Mouse (Mus musculus): Measurements from ENCODE around the gene Acin1.

The Acin1 gene

GRCm38 (mm10) chr14:54686522-54687143 is at the start of gene Acin1:
Acin1 (minus strand) TSS chr14:54686931.
- peak; percentile 99 to 100 for DNase-seq

- no peak for DNase-seq
These were observed 48.5 kb upstream of the Acin1 start for GRCm38 (mm10) chr14:54735221-54735620.

- no peak for DNase-seq
These were observed 47.3 kb upstream of the Acin1 start for GRCm38 (mm10) chr14:54734004-54734403.

- no peak for DNase-seq
These were observed 45.5 kb upstream of the Acin1 start for GRCm38 (mm10) chr14:54732206-54732605.

GRCm38 (mm10) chr14:54730305-54730704 is 43.6 kb upstream of the Acin1 start:
- peak in 1 of 2 experiments; percentile 65 for DNase-seq

GRCm38 (mm10) chr14:54728823-54729653 is 42.3 kb upstream of the Acin1 start:
- no peak for DNase-seq

GRCm38 (mm10) chr14:54727565-54727964 is 40.8 kb upstream of the Acin1 start:
- DNase-seq, result no peak

GRCm38 (mm10) chr14:54724049-54724448 is 37.3 kb upstream of the Acin1 start:
- DNase-seq, result no peak

GRCm38 (mm10) chr14:54721711-54722110 is 35.0 kb upstream of the Acin1 start:
- no peak for DNase-seq

GRCm38 (mm10) chr14:54720654-54721350 is 34.1 kb upstream of the Acin1 start:
- no peak for DNase-seq

- DNase-seq, result no peak
These were observed 33.3 kb upstream of the Acin1 start for GRCm38 (mm10) chr14:54720041-54720440.

- DNase-seq, result no peak
These were observed 28.7 kb upstream of the Acin1 start for GRCm38 (mm10) chr14:54715402-54715801.

GRCm38 (mm10) chr14:54714617-54715081 is 27.9 kb upstream of the Acin1 start:
- no peak for DNase-seq

- DNase-seq, result peak in 1 of 2 experiments; percentile 78
These were observed 27.4 kb upstream of the Acin1 start for GRCm38 (mm10) chr14:54714121-54714520.

- peak; percentile 49 to 68 for DNase-seq
These were observed 26.1 kb upstream of the Acin1 start for GRCm38 (mm10) chr14:54712861-54713260.

GRCm38 (mm10) chr14:54712074-54712473 is 25.3 kb upstream of the Acin1 start, which contains the start of gene Cebpe:
Cebpe (minus strand) TSS chr14:54712174.
- DNase-seq, result no peak

GRCm38 (mm10) chr14:54709054-54709453 is 22.3 kb upstream of the Acin1 start:
- DNase-seq, result no peak

- DNase-seq, result no peak
These were observed 20.0 kb upstream of the Acin1 start for GRCm38 (mm10) chr14:54706589-54707320.

- DNase-seq, result no peak
These were observed 19.1 kb upstream of the Acin1 start for GRCm38 (mm10) chr14:54705844-54706243.

- DNase-seq, result no peak
These were observed 16.5 kb upstream of the Acin1 start for GRCm38 (mm10) chr14:54703207-54703606.

GRCm38 (mm10) chr14:54701298-54701697 is 14.6 kb upstream of the Acin1 start:
- DNase-seq, result peak; percentile 71 to 88

GRCm38 (mm10) chr14:54699586-54699985 is 12.9 kb upstream of the Acin1 start:
- no peak for DNase-seq

GRCm38 (mm10) chr14:54698733-54699132 is 12.0 kb upstream of the Acin1 start, which contains the start of gene Gm29776:
Gm29776 (minus strand) TSS chr14:54698833.
- DNase-seq, result no peak
